Mouse (Mus musculus): ENCODE measurements around the gene Nfu1.

GRCm38 (mm10) chr6:87063586-87063985 lies 54.5 kb downstream of the Nfu1 start:
- TF ChIP-seq CTCF (IDR thresholded peaks at IDR 0.05; ENCODE audit: borderline replicate concordance, extremely low read depth, insufficient read depth, insufficient read length) (no peak), POLR2A (IDR thresholded peaks at IDR 0.05; ENCODE audit: borderline replicate concordance, extremely low read depth, insufficient read depth, insufficient read length, poor library complexity, severe bottlenecking) (no peak)

Data from brain, embryonic 14.5 days (tissue).